Mouse (Mus musculus): ENCODE results near the gene Zfp84.

GRCm38 (mm10) chr7:29783871-29784551, 15.7 kb downstream of the Zfp84 start, which contains the start of gene Zfp30:
- TF ChIP-seq EP300 (IDR thresholded peaks at IDR 0.05; ENCODE audit: low read depth) (no peak), CTCF (IDR thresholded peaks at IDR 0.05; ENCODE audit: low read depth) (no peak)

All from liver, postnatal 0 days (tissue).